Mouse (Mus musculus) left cerebral cortex, adult 8-10 months (tissue): ENCODE data around the gene Mansc4. TPM values are rescaled to one million over a fixed set of nuclear protein-coding genes. Genes with fewer than 3 reads are reported as not detected.
A peak's percentile ranks its signal among the peaks of the same experiment; 100 is the strongest.

ENCODE experiments used
- DNase-seq, 2 experiments: peaks; one replicate each; pipeline ENCODE4 v3.0.0; 2022; ENCODE audit warnings: low spot score in 2 of 2
- total RNA-seq, 4 experiments: library from RNA; stranded (reverse); gene quantifications; 2 replicates each; pipeline ENCODE4 v1.2.4; 2022

The Mansc4 gene
- total RNA-seq, 4 experiments from 2014 or later: 0.34 to 0.58 TPM; not detected in 2

DNA sequence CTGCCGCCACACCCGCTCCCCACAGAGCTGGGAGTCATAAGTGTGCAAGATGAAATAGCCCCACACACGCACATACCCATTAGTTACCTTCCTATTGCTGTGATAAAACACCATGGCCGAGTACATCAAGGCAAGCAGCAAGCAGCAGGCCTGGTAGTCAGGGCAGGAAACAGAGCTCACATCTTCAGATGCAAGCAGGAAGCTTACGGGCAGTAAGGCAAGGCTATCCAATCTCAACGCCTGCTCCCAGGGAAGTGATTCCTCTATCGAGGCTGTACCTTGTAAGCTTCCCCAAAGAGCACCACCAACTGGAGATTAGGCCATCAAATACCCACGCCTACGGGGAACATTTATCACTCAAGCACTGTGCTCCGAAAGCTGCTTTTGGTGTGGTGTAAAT lies 6.9 kb downstream of the Mansc4 start:
- DNase-seq: no peak

GRCm38 (mm10) chr6:147076878-147077277 lies 10.0 kb downstream of the Mansc4 start:
- no peak for DNase-seq

DNA sequence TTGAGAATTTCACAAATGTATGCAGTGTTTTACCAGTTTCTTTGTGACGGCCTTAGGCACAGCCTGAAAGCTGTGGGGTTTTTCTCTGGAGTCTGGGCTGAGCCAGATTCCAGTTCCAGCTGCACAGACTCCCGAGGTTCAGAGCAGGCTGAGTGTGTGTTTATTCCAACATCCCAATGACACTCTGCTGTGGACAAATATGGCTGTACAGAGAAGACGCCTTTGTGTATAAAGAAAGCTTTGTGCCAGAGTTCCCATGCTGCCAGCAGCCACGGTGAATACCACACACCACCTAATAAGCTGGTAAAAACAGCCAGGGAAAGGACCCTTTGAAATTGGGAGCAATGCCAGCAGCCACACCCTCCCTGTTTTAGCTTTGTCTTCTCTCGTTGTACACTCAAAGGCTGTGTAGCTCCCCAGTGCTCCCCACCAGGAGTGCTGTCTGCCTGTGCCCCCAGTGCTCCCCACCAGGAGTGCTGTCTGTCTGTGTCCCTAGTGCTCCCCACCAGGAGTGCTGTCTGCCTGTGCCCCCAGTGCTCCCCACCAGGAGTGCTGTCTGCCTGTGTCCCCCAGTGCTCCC lies 10.9 kb downstream of the Mansc4 start:
- no peak for DNase-seq

GRCm38 (mm10) chr6:147064944-147065261 lies 21.9 kb downstream of the Mansc4 start:
- no peak for DNase-seq

- no peak for DNase-seq
Observed at GRCm38 (mm10) chr6:147064226-147064943, 22.4 kb downstream of the Mansc4 start.

- no peak for DNase-seq
Observed at GRCm38 (mm10) chr6:147062694-147063093, 24.1 kb downstream of the Mansc4 start.

DNA sequence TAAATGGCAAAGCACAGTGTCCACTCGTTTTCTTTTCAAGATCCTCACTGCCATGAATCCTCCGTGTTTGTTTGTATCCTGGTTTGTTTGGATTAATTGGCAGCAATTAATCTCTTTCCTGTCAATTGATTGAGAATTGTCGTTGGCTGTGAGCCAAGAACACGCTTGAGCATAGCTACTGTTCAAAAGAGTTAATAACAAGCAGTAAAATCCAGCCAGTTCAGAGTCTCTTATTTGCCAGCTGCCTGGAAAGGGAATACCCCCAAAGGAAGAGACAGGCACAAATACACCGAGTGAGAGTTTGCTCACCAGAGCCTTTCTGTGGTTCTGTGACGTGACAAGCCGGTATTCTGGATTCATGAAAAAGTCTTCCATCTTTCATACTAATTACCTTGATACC lies 24.8 kb downstream of the Mansc4 start:
- no peak for DNase-seq

DNA sequence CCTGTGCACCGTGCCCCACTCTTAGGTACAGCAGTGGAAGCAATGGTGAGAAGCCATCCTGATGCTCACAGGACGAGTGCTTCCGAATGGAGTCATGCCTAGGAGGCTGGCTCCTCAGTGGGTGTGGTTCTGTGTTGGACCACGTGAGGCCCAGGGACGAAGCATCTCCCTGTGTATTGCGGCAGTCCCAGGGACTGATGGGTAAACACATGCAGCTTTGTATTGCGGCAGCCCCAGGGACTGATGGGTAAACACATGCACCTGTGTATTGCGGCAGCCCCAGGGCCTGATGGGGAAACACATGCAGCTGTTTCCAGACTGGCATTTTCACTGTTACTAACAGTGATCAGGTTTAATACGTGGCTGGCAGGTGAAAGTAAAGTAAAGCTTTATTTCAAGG lies 25.2 kb downstream of the Mansc4 start:
- no peak for DNase-seq

DNA sequence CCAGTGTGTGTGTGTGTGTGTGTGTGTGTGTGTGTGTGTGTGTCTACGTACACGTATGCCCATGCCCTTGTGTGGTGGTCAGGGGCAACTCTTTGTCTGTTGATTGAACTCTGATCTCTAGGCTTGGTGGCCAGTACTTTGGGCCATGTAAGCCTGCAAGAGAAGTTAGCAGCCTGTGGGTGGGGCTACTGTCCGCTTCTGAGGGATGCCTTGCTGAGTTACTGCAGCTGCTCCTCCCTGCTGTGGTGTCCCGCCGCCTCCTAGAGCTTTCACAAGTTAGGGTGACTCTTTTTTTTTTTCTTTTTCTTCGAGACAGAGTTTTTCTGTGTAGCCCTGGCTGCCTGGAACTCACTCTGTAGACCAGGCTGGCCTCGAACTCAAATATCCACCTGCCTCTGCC lies 27.5 kb downstream of the Mansc4 start:
- DNase-seq: no peak

DNA sequence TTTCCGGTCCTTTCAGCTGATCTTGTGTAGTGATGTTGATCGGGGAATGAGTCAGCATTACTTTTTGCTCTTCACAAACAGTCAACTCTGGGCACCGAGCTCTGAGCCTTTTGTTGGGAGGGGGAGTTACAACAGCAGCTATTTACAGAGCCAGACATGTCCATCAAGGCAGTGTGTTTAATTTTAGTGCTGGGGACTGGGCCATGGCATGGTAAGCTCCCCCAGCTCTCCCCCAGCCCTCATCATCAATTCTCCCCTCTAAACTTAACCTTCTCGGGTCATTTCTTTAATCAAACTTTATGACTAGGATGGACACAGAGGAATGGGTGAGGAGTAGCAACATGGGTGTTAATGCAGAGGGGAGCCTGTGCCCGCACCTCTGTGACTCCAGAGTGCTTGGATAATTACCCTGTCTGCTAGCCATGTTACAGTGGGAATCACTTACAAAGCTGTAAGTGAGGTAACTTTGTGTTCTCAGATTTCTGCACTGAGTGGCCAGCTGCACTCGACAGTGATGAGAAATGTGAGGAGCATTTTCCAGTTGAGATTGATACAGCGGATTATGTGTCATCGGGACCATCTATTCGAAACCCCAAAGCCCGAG lies 31.4 kb downstream of the Mansc4 start:
- no peak for DNase-seq

- no peak for DNase-seq
Observed at GRCm38 (mm10) chr6:147053785-147054646, 32.8 kb downstream of the Mansc4 start.

DNA sequence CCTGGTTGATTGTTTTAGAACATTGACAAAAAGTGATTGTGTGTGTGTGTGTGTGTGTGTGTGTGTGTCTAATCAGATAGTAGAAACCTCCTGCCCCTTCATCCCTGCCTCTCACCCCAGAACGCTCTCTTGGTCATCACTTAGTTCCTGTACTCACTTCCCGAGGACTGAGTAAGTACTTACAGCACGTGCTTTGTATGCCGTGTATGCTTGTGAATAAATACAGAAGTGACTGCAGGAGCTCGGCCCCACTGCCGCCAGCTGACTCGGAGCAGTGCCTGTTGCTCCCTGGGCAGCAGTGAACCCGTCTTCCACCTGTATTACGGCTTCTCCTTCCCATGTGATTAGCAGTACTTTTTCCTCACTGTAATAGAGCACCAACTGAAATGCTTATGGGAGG lies 34.4 kb downstream of the Mansc4 start:
- DNase-seq: no peak

- no peak for DNase-seq
Observed at GRCm38 (mm10) chr6:147051666-147052065, 35.2 kb downstream of the Mansc4 start.

DNA sequence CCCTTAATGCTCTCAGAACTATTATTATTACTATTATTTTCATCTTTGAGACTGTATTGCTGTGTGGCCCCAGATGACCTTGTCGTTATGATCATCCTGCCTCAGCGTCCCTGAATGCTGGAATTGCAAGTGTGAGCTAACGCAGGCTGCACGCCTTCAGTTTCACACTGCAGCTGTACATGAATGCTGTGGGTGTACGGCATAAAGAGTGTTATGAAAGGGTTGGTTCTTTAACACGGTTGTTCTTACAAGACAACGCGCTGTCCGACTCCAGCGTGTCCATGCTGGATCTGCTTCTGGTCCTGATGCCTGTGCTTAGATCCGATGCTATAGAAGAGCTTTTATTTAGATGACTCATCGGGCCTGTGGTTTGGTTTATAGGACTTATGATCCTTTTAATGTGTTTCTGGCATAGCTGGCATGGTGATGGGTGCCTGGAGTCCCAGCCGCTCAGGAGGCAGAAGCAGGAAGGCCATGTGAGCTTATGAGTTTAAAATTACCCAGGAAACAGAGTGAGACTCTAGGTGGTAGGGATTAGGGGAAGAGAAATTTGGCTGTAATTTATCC lies 37.5 kb downstream of the Mansc4 start:
- DNase-seq: no peak

DNA sequence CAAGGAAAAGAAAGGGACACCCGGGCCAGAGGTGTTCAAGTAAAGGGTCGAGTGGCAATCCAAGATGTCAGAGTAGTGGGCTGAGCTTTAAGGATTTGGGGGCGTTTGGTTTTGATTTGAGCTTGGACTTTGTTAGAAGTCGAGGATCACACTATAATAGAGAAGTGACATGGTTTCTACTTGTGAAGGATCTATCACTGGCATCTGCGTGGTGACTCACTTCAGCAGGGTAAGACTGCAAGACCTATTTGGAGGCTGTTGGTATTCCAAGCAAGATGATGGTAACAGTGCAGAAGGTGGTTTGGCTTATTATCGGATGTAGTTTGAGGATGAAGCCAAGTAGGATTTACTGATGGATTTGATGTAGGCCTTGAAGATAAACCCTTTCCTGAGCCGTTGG lies 43.2 kb downstream of the Mansc4 start:
- DNase-seq: no peak

DNA sequence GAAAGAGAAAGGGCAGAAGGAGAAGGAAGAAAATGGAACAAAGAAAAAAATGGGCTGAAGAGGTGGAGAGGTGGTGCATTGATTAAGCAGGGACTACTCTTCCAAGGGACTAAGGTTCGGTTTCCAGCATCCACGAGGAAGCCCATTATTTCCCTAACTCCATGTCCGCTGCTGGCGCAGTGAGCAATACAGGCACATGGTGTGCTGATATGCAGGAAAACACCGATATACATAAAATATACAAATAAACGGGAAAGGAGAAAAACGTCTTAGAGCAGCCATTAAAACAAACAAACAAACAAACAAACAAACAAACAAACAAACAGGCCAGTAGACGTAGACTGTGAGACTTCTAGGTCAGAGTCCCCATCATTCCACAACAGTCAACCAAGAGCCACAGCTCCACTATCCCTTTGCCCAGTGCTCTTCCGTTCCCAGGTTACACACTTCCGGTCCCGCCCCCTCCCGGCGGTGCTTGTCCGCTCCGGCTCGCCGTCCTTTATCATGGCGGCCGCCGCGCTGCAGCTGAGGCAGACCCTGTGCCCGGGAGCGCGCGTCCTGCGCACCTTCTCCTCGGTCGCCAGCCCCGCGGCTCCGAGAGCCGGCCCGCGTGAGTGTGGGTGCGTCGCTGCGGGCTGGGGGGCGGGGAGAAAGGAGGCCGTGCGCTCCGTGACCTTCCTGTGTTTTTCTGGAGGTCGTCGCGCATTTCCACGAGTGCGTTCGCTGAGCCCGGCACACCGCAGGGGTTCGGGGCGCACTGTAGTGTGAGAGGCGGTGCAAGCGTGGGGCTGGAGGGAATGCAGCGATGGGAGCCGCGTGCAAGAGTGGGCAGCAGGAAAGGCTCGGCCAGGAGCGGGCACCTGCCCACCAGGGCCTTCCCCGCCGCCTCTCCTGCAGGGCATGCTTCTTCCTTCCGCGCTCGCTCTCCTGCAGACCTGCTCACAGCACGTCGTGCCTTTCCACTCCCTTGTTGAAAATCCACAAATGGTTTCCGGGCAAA lies 44.2 kb downstream of the Mansc4 start, which contains the start of gene Mrps35:
Gene Mrps35, plus strand, starts transcription at position 474 of the 1,000 bp plus-strand sequence.
- peak; percentile 83 to 85 for DNase-seq

DNA sequence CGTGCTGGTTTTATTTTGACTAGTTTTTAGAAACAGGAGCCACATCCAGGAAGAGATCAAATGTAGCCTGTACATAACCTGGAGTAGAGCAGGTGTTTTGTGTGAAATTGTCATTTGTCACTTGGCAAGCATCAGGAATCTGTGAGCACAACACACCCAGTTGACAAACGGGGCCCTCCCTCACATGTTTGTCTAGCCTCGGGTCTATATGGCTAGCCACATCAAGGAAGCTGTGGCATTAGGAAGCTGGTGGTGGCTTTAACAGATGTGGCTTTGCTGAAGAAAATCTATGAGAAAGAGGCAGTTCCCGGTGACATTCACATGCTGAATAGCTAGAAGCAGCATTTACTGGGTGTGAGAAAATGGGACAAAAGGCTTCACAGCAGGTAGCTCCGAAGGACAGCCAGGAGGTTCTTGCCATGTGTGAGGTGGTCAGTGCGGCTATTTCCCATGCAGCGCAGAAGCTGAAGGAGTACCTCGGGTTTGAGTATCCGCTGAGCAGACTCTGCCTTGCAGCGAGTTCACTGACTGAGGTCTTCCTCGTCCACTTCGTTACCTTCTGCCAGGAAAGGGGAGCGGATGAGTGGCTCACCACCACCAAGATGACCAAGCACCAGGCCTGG lies 54.4 kb downstream of the Mansc4 start, which contains the start of gene Rep15:
Gene Rep15, plus strand, starts transcription at position 282 of the 623 bp plus-strand sequence.
- DNase-seq: no peak

- DNase-seq: no peak
Observed at GRCm38 (mm10) chr6:147030096-147030885, 56.5 kb downstream of the Mansc4 start.

- no peak for DNase-seq
Observed at GRCm38 (mm10) chr6:147029591-147029990, 57.2 kb downstream of the Mansc4 start.
